Mouse (Mus musculus) heart, embryonic 14.5 days (tissue): Measurements from ENCODE around the gene Slc16a6. TPM values are rescaled to one million over a fixed set of nuclear protein-coding genes. Genes with fewer than 3 reads are reported as not detected.

Source experiments
- ATAC-seq: fragments of 200-750 bp; cut with Nextera tagmentation; 2 replicates; pipeline ENCODE4 v1.8.0; 2017; ENCODE audit warnings: low read depth, moderate TSS enrichment; ENCODE audit not compliant: insufficient number of reproducible peaks, insufficient read depth, low FRiP score
- H3K27ac ChIP-seq, 2 experiments: fragments of 200-500 bp in 1 of 2; fragments of 300-500 bp in 1 of 2; sonication (generic) in 1 of 2; replicated peaks in 1 of 2; 2 replicates each; pipeline ENCODE4 v1.5.1; 2012 to 2014; ENCODE audit warnings: low read depth in 2 of 2, low read length in 2 of 2, control low read depth in 1 of 2, mild to moderate bottlenecking in 1 of 2, mixed read lengths in 1 of 2; ENCODE audit not compliant: control insufficient read depth in 1 of 2, insufficient read depth in 1 of 2
- H3K27me3 ChIP-seq: fragments of 300-500 bp; sonication (generic); 2 replicates; pipeline ENCODE4 v1.6.1; 2014; ENCODE audit warnings: mild to moderate bottlenecking, low read length, control low read depth; ENCODE audit not compliant: control insufficient read depth, insufficient read depth
- H3K36me3 ChIP-seq: fragments of 300-500 bp; sonication (generic); 2 replicates; pipeline ENCODE4 v1.6.1; 2014; ENCODE audit warnings: mild to moderate bottlenecking, control low read depth, low read length, mixed read lengths; ENCODE audit not compliant: control insufficient read depth, insufficient read depth
- H3K4me1 ChIP-seq, 2 experiments: fragments of 200-500 bp in 1 of 2; fragments of 300-500 bp in 1 of 2; sonication (generic) in 1 of 2; 2 replicates each; pipeline ENCODE4 v1.6.1; 2012 to 2014; ENCODE audit warnings: low read length in 2 of 2, control low read depth in 1 of 2, mixed read lengths in 1 of 2; ENCODE audit not compliant: control insufficient read depth in 2 of 2, insufficient read depth in 2 of 2
- H3K4me2 ChIP-seq: fragments of 300-500 bp; sonication (generic); 2 replicates; pipeline ENCODE4 v1.6.1; 2014; ENCODE audit warnings: mild to moderate bottlenecking, low read length
- H3K4me3 ChIP-seq, 2 experiments: fragments of 200-500 bp in 1 of 2; fragments of 300-500 bp in 1 of 2; sonication (generic) in 1 of 2; 2 replicates each; pipeline ENCODE4 v1.5.1; 2012 to 2014; ENCODE audit warnings: low read length in 2 of 2, mild to moderate bottlenecking in 2 of 2, control low read depth in 1 of 2, low read depth in 1 of 2, moderate library complexity in 1 of 2; ENCODE audit not compliant: control insufficient read depth in 1 of 2, insufficient read depth in 1 of 2
- H3K9ac ChIP-seq: fragments of 300-500 bp; sonication (generic); 2 replicates; pipeline ENCODE4 v1.6.1; 2014; ENCODE audit warnings: mild to moderate bottlenecking, low read length
- H3K9me3 ChIP-seq: fragments of 300-500 bp; sonication (generic); 2 replicates; pipeline ENCODE4 v1.6.1; 2016; ENCODE audit warnings: low read length, control low read depth; ENCODE audit not compliant: control insufficient read depth
- WGBS: fragments of 180-500 bp; shearing (Covaris S2); extraction: QIAGEN DNeasy Blood & Tissue Kit; methylation state at CpG from one replicate; pipeline ENCODE4 v1.1.7; 2014; 5-methylcytosine and 5-hydroxymethylcytosine counted together
- polyA plus RNA-seq: library from polyadenylated mRNA; unstranded; fragments of >200 nt; fragmentation: Nextera tagmentation; extraction: Ambion mirVana; gene quantifications from 2 replicates; pipeline ENCODE4 v1.2.1, GENCODE M21; 2014

Gene Slc16a6
- 7.3 TPM in 2 replicates for polyA plus RNA-seq

- Histone ChIP-seq H3K9ac (peak within 1 kb of the TSS; percentile 83), H3K27me3 (no peaks in the 10 kb centered on the region), H3K27ac (peak within 1 kb of the TSS; percentile 83 to 87), H3K9me3 (no peaks in the 10 kb centered on the region), H3K4me3 (peak within 1 kb of the TSS; percentile 73 to 97), H3K36me3 (no peaks in the 10 kb centered on the region), H3K4me1 (peaks cover 9 to 16% of the 10 kb centered on the region in 2 experiments; a peak in 3 of 4 replicates), H3K4me2 (peak within 1 kb of the TSS; percentile 94)
- peak; percentile 85 for ATAC-seq
- WGBS, result under 1% methylated on average over 81 of the region's 111 CpGs
These were observed at the start of gene Slc16a6, which contains the start of gene Arsg for GRCm38 (mm10) chr11:109473171-109474085. Gene Slc16a6 (minus strand): TSS chr11:109473598. Gene Arsg (plus strand): TSS chr11:109473374.

GRCm38 (mm10) chr11:109520958-109521357, 47.6 kb upstream of the Slc16a6 start:
- Histone ChIP-seq H3K4me3 (no peak overlapping the region), H3K4me2 (no peak overlapping the region), H3K27me3 (0 out of 2 replicates have a peak, but pooled peaks cover 3% of the 10 kb centered on the region), H3K4me1 (no peaks in the 10 kb centered on the region), H3K9me3 (0 out of 2 replicates have a peak, but pooled peaks cover 4% of the 10 kb centered on the region), H3K36me3 (no peaks in the 10 kb centered on the region), H3K9ac (no peak overlapping the region), H3K27ac (no peak overlapping the region)
- ATAC-seq, result no peak
- WGBS, result 39% methylated on average over 7 of the region's 7 CpGs

GRCm38 (mm10) chr11:109517816-109518215, 44.4 kb upstream of the Slc16a6 start:
- Histone ChIP-seq H3K27ac (no peak overlapping the region), H3K4me3 (no peak overlapping the region)

GRCm38 (mm10) chr11:109517330-109517729, 43.9 kb upstream of the Slc16a6 start:
- H3K27ac ChIP-seq, result no peak overlapping the region
- no peak overlapping the region for H3K9ac ChIP-seq
- H3K4me1 ChIP-seq, result no peaks in the 10 kb centered on the region
- H3K4me2 ChIP-seq, result no peak overlapping the region
- 81% methylated on average over 11 of the region's 11 CpGs for WGBS
- no peak for ATAC-seq
- no peaks in the 10 kb centered on the region for H3K9me3 ChIP-seq
- H3K36me3 ChIP-seq, result no peaks in the 10 kb centered on the region
- H3K27me3 ChIP-seq, result 0 out of 2 replicates have a peak, but pooled peaks cover 3% of the 10 kb centered on the region
- no peak overlapping the region for H3K4me3 ChIP-seq

More at GRCm38 (mm10) chr11:109517816-109518215, 44.4 kb upstream of the Slc16a6 start:
- Histone ChIP-seq H3K4me2 (no peak overlapping the region), H3K9me3 (no peaks in the 10 kb centered on the region), H3K9ac (no peak overlapping the region), H3K4me1 (no peaks in the 10 kb centered on the region), H3K27me3 (0 out of 2 replicates have a peak, but pooled peaks cover 3% of the 10 kb centered on the region), H3K36me3 (no peaks in the 10 kb centered on the region)
- 90% methylated on average over 3 of the region's 3 CpGs for WGBS
- ATAC-seq, result no peak

GRCm38 (mm10) chr11:109514064-109514612, 40.7 kb upstream of the Slc16a6 start:
- no peaks in the 10 kb centered on the region for H3K27me3 ChIP-seq
- H3K36me3 ChIP-seq, result no peaks in the 10 kb centered on the region
- H3K9ac ChIP-seq, result no peak overlapping the region
- H3K4me1 ChIP-seq, result no peaks in the 10 kb centered on the region
- no peak overlapping the region for H3K4me3 ChIP-seq
- H3K9me3 ChIP-seq, result 0 out of 2 replicates have a peak, but pooled peaks cover 6% of the 10 kb centered on the region
- no peak for ATAC-seq
- H3K4me2 ChIP-seq, result no peak overlapping the region
- no peak overlapping the region for H3K27ac ChIP-seq
- whole genome bisulfite sequencing, result 73% methylated on average over 3 of the region's 3 CpGs

- 80% methylated on average over 16 of the region's 16 CpGs for WGBS
- H3K4me1 ChIP-seq, result no peaks in the 10 kb centered on the region
- H3K36me3 ChIP-seq, result no peaks in the 10 kb centered on the region
- H3K27me3 ChIP-seq, result no peaks in the 10 kb centered on the region
- H3K9ac ChIP-seq, result no peak overlapping the region
- no peak overlapping the region for H3K4me2 ChIP-seq
- ATAC-seq, result no peak
- H3K9me3 ChIP-seq, result 0 out of 2 replicates have a peak, but pooled peaks cover 6% of the 10 kb centered on the region
- no peak overlapping the region for H3K4me3 ChIP-seq
- no peak overlapping the region for H3K27ac ChIP-seq
These were observed 39.7 kb upstream of the Slc16a6 start for GRCm38 (mm10) chr11:109512995-109513675.

GRCm38 (mm10) chr11:109507068-109507467, 33.7 kb upstream of the Slc16a6 start:
- Histone ChIP-seq H3K4me3 (no peak overlapping the region), H3K27ac (no peak overlapping the region), H3K4me2 (no peak overlapping the region), H3K27me3 (no peaks in the 10 kb centered on the region), H3K9ac (no peak overlapping the region), H3K4me1 (peaks cover 3 to 4% of the 10 kb centered on the region in 2 experiments; a peak in 3 of 4 replicates), H3K9me3 (0 out of 2 replicates have a peak, but pooled peaks cover 6% of the 10 kb centered on the region), H3K36me3 (no peaks in the 10 kb centered on the region)
- 68% methylated on average over 3 of the region's 3 CpGs for WGBS
- no peak for ATAC-seq
